Mouse (Mus musculus) right cerebral cortex, postnatal 4 days (tissue): ENCODE results near the gene Wdtc1.

Source experiments
- DNase-seq: peaks from one replicate; pipeline ENCODE4 v3.0.0-alpha.2; 2022

Wdtc1 gene

GRCm38 (mm10) chr4:133278482-133278881 lies 74.8 kb downstream of the Wdtc1 start:
- DNase-seq: no peak

- no peak for DNase-seq
Observed at GRCm38 (mm10) chr4:133278067-133278466, 75.2 kb downstream of the Wdtc1 start.

GRCm38 (mm10) chr4:133277104-133278026 lies 75.9 kb downstream of the Wdtc1 start, which contains the start of gene Tmem222:
Tmem222 (minus strand) TSS chr4:133277792.
- DNase-seq: peak; percentile 91

GRCm38 (mm10) chr4:133270929-133271328 lies 82.4 kb downstream of the Wdtc1 start:
- DNase-seq: no peak

GRCm38 (mm10) chr4:133269596-133269995 lies 83.7 kb downstream of the Wdtc1 start:
- no peak for DNase-seq

GRCm38 (mm10) chr4:133268931-133269330 lies 84.3 kb downstream of the Wdtc1 start:
- DNase-seq: no peak

- DNase-seq: no peak
Observed at GRCm38 (mm10) chr4:133266248-133266880, 86.9 kb downstream of the Wdtc1 start.

GRCm38 (mm10) chr4:133265759-133266158 lies 87.5 kb downstream of the Wdtc1 start:
- no peak for DNase-seq

- DNase-seq: no peak
Observed at GRCm38 (mm10) chr4:133265297-133265696, 88.0 kb downstream of the Wdtc1 start.

GRCm38 (mm10) chr4:133264559-133264958 lies 88.7 kb downstream of the Wdtc1 start:
- no peak for DNase-seq

GRCm38 (mm10) chr4:133263756-133264155 lies 89.5 kb downstream of the Wdtc1 start:
- DNase-seq: no peak

GRCm38 (mm10) chr4:133262882-133263281 lies 90.4 kb downstream of the Wdtc1 start, which contains the start of gene Sytl1:
Sytl1 (minus strand) TSS chr4:133263113.
- DNase-seq: no peak

GRCm38 (mm10) chr4:133262375-133262765 lies 90.9 kb downstream of the Wdtc1 start:
- no peak for DNase-seq

GRCm38 (mm10) chr4:133261641-133262374 lies 91.5 kb downstream of the Wdtc1 start:
- DNase-seq: no peak

- no peak for DNase-seq
Observed at GRCm38 (mm10) chr4:133257798-133258408, 95.4 kb downstream of the Wdtc1 start.

- no peak for DNase-seq
Observed at GRCm38 (mm10) chr4:133257230-133257629, 96.1 kb downstream of the Wdtc1 start.

GRCm38 (mm10) chr4:133256820-133257219 lies 96.5 kb downstream of the Wdtc1 start:
- peak; percentile 46 for DNase-seq

GRCm38 (mm10) chr4:133255392-133255791 lies 97.9 kb downstream of the Wdtc1 start:
- no peak for DNase-seq

- no peak for DNase-seq
Observed at GRCm38 (mm10) chr4:133253412-133253811, 99.9 kb downstream of the Wdtc1 start.

GRCm38 (mm10) chr4:133252089-133252488 lies 101.2 kb downstream of the Wdtc1 start:
- no peak for DNase-seq

GRCm38 (mm10) chr4:133251214-133251613 lies 102.1 kb downstream of the Wdtc1 start:
- no peak for DNase-seq

GRCm38 (mm10) chr4:133250609-133251008 lies 102.7 kb downstream of the Wdtc1 start:
- peak; percentile 78 for DNase-seq
